ENCODE assay signal across 7 mouse cellular contexts in the genomic region with DNA sequence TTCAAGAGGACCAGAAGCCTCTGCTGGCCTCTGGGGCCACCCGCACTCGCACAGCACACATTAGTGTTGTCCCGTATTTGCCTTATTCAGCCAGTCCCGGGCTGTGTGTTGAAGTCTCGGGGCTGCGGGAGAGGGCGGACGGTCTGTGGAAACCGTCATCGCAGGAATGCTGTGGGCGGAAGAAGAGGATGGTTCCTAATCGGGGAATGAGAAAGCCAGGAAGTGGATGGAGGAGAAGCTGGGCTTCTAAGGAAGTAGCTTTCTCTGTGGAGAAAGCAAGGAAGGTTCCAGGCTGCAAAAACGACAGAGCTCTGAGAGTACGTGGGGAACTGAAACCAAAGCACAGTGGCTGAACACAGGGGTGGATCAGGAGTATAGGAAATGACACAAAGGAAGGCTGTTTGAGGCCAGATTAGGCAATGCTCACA. TPM values are rescaled to one million over a fixed set of nuclear protein-coding genes. Genes with fewer than 3 reads are reported as not detected.
DNase-seq lines count a peak whose midpoint lies in the region; ATAC-seq and TF ChIP-seq lines count a peak whose summit lies in the region.

No protein-coding gene starts in this region.

- WGBS in thymus, adult 2 months: 23% methylated on average over 14 of the region's 14 CpGs
- WGBS in hindbrain, postnatal 0 days: 68% methylated on average over 14 of the region's 14 CpGs
- WGBS in lung, embryonic 16.5 days: 28% methylated on average over 14 of the region's 14 CpGs
- 41% methylated on average over 14 of the region's 14 CpGs for WGBS in stomach, postnatal 0 days

- H3K4me1 ChIP-seq in thymus, adult 2 months (replicated peaks; ENCODE audit: control insufficient read depth, insufficient read depth, low read length): peaks cover 28% of the 10 kb centered on the region
- H3K4me1 ChIP-seq in hindbrain, postnatal 0 days (ENCODE audit: insufficient read depth, low read length): no peaks in the 10 kb centered on the region
- H3K4me1 ChIP-seq in lung, embryonic 16.5 days (replicated peaks; ENCODE audit: control insufficient read depth, insufficient read depth, low read length): no peaks in the 10 kb centered on the region; the same call in 1 of the 2 replicates
- H3K4me1 ChIP-seq in stomach, postnatal 0 days (replicated peaks; ENCODE audit: control insufficient read depth, insufficient read depth): no peaks in the 10 kb centered on the region

- H3K9ac ChIP-seq in hindbrain, postnatal 0 days (replicated peaks; ENCODE audit: low read length): no peak overlapping the region; the same call in 1 of the 2 replicates
- H3K9ac ChIP-seq in lung, embryonic 16.5 days (ENCODE audit: low read length): peak overlapping the region; percentile 68
- H3K9ac ChIP-seq in stomach, postnatal 0 days (ENCODE audit: low read length): peak overlapping the region; percentile 52; the same call in 1 of the 2 replicates

- no peak overlapping the region for H3K27ac ChIP-seq in thymus, adult 2 months (ENCODE audit: control insufficient read depth, insufficient read depth, low read length)
- no peak overlapping the region for H3K27ac ChIP-seq in hindbrain, postnatal 0 days
- H3K27ac ChIP-seq in lung, embryonic 16.5 days (ENCODE audit: low read length): peak overlapping the region; percentile 35
- peak overlapping the region; percentile 13; the same call in 1 of the 2 replicates for H3K27ac ChIP-seq in stomach, postnatal 0 days (replicated peaks)

- no peak for TF ChIP-seq POLR2A in thymus, adult 2 months (IDR thresholded peaks at IDR 0.05; ENCODE audit: control insufficient read depth, extremely low read depth, insufficient read depth, low read length, poor library complexity)

- DNase-seq in thymus, adult 2 months: no peak
- DNase-seq in thymus, postnatal 14 days: no peak
- DNase-seq in gastrocnemius, postnatal 14 days: peak; percentile 43
- no peak for DNase-seq in hindbrain, postnatal 0 days (ENCODE audit: low spot score)
- no peak for DNase-seq in stomach, postnatal 0 days (ENCODE audit: low spot score)
- DNase-seq in cerebellum, adult 8-10 months: no peak

- TF ChIP-seq CTCF in thymus, adult 2 months (IDR thresholded peaks at IDR 0.05; ENCODE audit: borderline replicate concordance, control insufficient read depth, extremely low read depth, insufficient read depth, low read length, poor library complexity): 0 out of 2 replicates have a peak, but pooled peaks have one; percentile 11
- TF ChIP-seq CTCF in hindbrain, postnatal 0 days (IDR thresholded peaks at IDR 0.05; ENCODE audit: low read depth): no peak
- peak; percentile 21; the same call in 1 of the 2 replicates for TF ChIP-seq CTCF in stomach, postnatal 0 days (IDR thresholded peaks at IDR 0.05; ENCODE audit: low read depth)

- H3K36me3 ChIP-seq in thymus, adult 2 months (ENCODE audit: control insufficient read depth, insufficient read depth, low read length): no peaks in the 10 kb centered on the region
- no peaks in the 10 kb centered on the region for H3K36me3 ChIP-seq in hindbrain, postnatal 0 days (ENCODE audit: insufficient read depth, low read length)
- no peaks in the 10 kb centered on the region for H3K36me3 ChIP-seq in lung, embryonic 16.5 days (ENCODE audit: control insufficient read depth, insufficient read depth, low read length)
- no peaks in the 10 kb centered on the region for H3K36me3 ChIP-seq in stomach, postnatal 0 days (ENCODE audit: control insufficient read depth, insufficient read depth, low read length)

- H3K4me2 ChIP-seq in hindbrain, postnatal 0 days (ENCODE audit: low read depth, low read length): peak overlapping the region; percentile 40
- H3K4me2 ChIP-seq in lung, embryonic 16.5 days (ENCODE audit: low read depth, low read length): peak overlapping the region; percentile 62
- peak overlapping the region; percentile 42 for H3K4me2 ChIP-seq in stomach, postnatal 0 days (replicated peaks; ENCODE audit: low read depth)

- H3K9me3 ChIP-seq in hindbrain, postnatal 0 days (ENCODE audit: low read length): no peaks in the 10 kb centered on the region
- H3K9me3 ChIP-seq in lung, embryonic 16.5 days (ENCODE audit: control insufficient read depth, low read length): no peaks in the 10 kb centered on the region
- no peaks in the 10 kb centered on the region for H3K9me3 ChIP-seq in stomach, postnatal 0 days (ENCODE audit: control insufficient read depth, low read length)

- TF ChIP-seq EP300 in stomach, postnatal 0 days (optimal IDR thresholded peaks at IDR 0.05): no peak

- intact Hi-C loops in gastrocnemius, postnatal 14 days (cut with DNase I; ENCODE audit: low total_unique reads): no loop called here

- no peak for ATAC-seq in hindbrain, postnatal 0 days
- peak; percentile 74 for ATAC-seq in lung, embryonic 16.5 days (ENCODE audit: low read depth)
- ATAC-seq in stomach, postnatal 0 days (ENCODE audit: low FRiP score, low TSS enrichment): peak; percentile 42; the same call in 1 of the 2 replicates

- H3K4me3 ChIP-seq in thymus, adult 2 months (ENCODE audit: control insufficient read depth, insufficient read depth, low read length): peak overlapping the region; percentile 38
- H3K4me3 ChIP-seq in hindbrain, postnatal 0 days (ENCODE audit: low read length): no peak overlapping the region
- peak overlapping the region; percentile 43 for H3K4me3 ChIP-seq in lung, embryonic 16.5 days (ENCODE audit: low read length)
- peak overlapping the region; percentile 22 for H3K4me3 ChIP-seq in stomach, postnatal 0 days (ENCODE audit: low read depth, low read length)

- no peaks in the 10 kb centered on the region for H3K27me3 ChIP-seq in thymus, adult 2 months (ENCODE audit: control insufficient read depth, insufficient read depth, low read length)
- no peaks in the 10 kb centered on the region for H3K27me3 ChIP-seq in hindbrain, postnatal 0 days (ENCODE audit: insufficient read depth, low read length)
- no peaks in the 10 kb centered on the region for H3K27me3 ChIP-seq in lung, embryonic 16.5 days (ENCODE audit: control insufficient read depth, insufficient read depth, low read depth, low read length)
- H3K27me3 ChIP-seq in stomach, postnatal 0 days (ENCODE audit: control insufficient read depth, insufficient read depth, low read length): no peaks in the 10 kb centered on the region

RNA-seq across cellular contexts. Expression of a gene that starts 43.6 kb away (rescaled TPM):
- 20.0 and 22.8 TPM in 2 replicates for polyA plus RNA-seq in thymus, adult 2 months (2012; rRNA removed)
- under 1 TPM in 1 of 2 experiments, not detected in 1; 0.04 TPM for total RNA-seq in gastrocnemius, postnatal 14 days (2021)
- 0.21 TPM in 1 of 2 replicates, not detected in the other for total RNA-seq in hindbrain, postnatal 0 days (2014; rRNA removed)
- polyA plus RNA-seq in hindbrain, postnatal 0 days (2015; fragmentation: Nextera tagmentation; extraction: Ambion mirVana): 0.33 and 0.35 TPM in 2 replicates
- polyA plus RNA-seq in lung, embryonic 16.5 days (2015; fragmentation: Nextera tagmentation; extraction: Ambion mirVana): 0.21 and 0.62 TPM in 2 replicates
- polyA plus RNA-seq in stomach, postnatal 0 days (2015; fragmentation: Nextera tagmentation; extraction: Ambion mirVana): 0.16 and 0.21 TPM in 2 replicates

Comparison
In these comparisons a context has a peak if more than half of its experiments do, and no peak if none do; other contexts are left out.
1. H3K27ac ChIP-seq: peak in lung, embryonic 16.5 days (single experiment) and stomach, postnatal 0 days (single experiment); none in thymus, adult 2 months (single experiment) and hindbrain, postnatal 0 days (single experiment).
2. RNA of a gene that starts 43.6 kb away (polyA plus RNA-seq): 20.0 to 22.8 TPM in thymus, adult 2 months; 0.33 to 0.35 TPM in hindbrain, postnatal 0 days, 0.21 to 0.62 TPM in lung, embryonic 16.5 days and 0.16 to 0.21 TPM in stomach, postnatal 0 days; every median in the first group is over 10 times any median in the second.
3. Peak in every context shown above with its lines, with median percentiles within 50 percentile points of each other: H3K4me2 ChIP-seq.